Mouse (Mus musculus) heart, postnatal 0 days (tissue): ENCODE data around the gene Cpm. TPM values are rescaled to one million over a fixed set of nuclear protein-coding genes. Genes with fewer than 3 reads are reported as not detected.
A peak's percentile ranks its signal among the peaks of the same experiment; 100 is the strongest.
"Not testable (repeated sequence)": the region's sequence is repeated elsewhere in the genome, so short reads cannot be mapped to it uniquely, and the experiment has no call there.

ENCODE experiments used
- ATAC-seq: fragments of 200-750 bp; cut with Nextera tagmentation; 2 replicates; pipeline ENCODE4 v1.8.0; 2017; ENCODE audit warnings: low read depth, moderate number of reproducible peaks, moderate library complexity; ENCODE audit not compliant: insufficient read depth
- DNase-seq: peaks from one replicate; pipeline ENCODE4 v3.0.0-alpha.2; 2016; ENCODE audit warnings: low spot score
- H3K27ac ChIP-seq: fragments of 300-500 bp; sonication (generic); 2 replicates; pipeline ENCODE4 v1.5.1; 2014; ENCODE audit warnings: low read depth, mild to moderate bottlenecking
- H3K27me3 ChIP-seq: fragments of 300-500 bp; sonication (generic); 2 replicates; pipeline ENCODE4 v1.6.1; 2014; ENCODE audit warnings: low read length, mixed read lengths; ENCODE audit not compliant: control insufficient read depth, insufficient read depth
- H3K36me3 ChIP-seq: fragments of 300-500 bp; sonication (generic); replicated peaks from 2 replicates; pipeline ENCODE4 v1.6.1; 2014; ENCODE audit warnings: low read length, mixed read lengths; ENCODE audit not compliant: control insufficient read depth, insufficient read depth
- H3K4me1 ChIP-seq: fragments of 300-500 bp; sonication (generic); 2 replicates; pipeline ENCODE4 v1.6.1; 2014; ENCODE audit warnings: antibody characterized with exemption; ENCODE audit not compliant: control insufficient read depth, insufficient read depth
- H3K4me2 ChIP-seq: fragments of 300-500 bp; sonication (generic); 2 replicates; pipeline ENCODE4 v1.6.1; 2014; ENCODE audit warnings: low read depth, mild to moderate bottlenecking, low read length, moderate library complexity
- H3K4me3 ChIP-seq: fragments of 300-500 bp; sonication (generic); 2 replicates; pipeline ENCODE4 v1.5.1; 2014; ENCODE audit warnings: low read depth, low read length
- H3K9ac ChIP-seq: fragments of 300-500 bp; sonication (generic); replicated peaks from 2 replicates; pipeline ENCODE4 v1.6.1; 2014; ENCODE audit warnings: low read depth, low read length, mixed read lengths
- H3K9me3 ChIP-seq: fragments of 300-500 bp; sonication (generic); replicated peaks from 2 replicates; pipeline ENCODE4 v1.6.1; 2016; ENCODE audit warnings: low read length; ENCODE audit not compliant: control insufficient read depth
- CTCF ChIP-seq: IDR thresholded peaks from 2 replicates; pipeline ENCODE4 v1.5.1; 2016; ENCODE audit warnings: antibody characterized with exemption, control low read depth, low read depth
- EP300 ChIP-seq: IDR thresholded peaks from 2 replicates; pipeline ENCODE4 v1.6.1; 2016; ENCODE audit warnings: antibody characterized with exemption, low read depth
- WGBS: fragments of 180-500 bp; shearing (Covaris S2); extraction: QIAGEN DNeasy Blood & Tissue Kit; methylation state at CpG from one replicate; pipeline ENCODE4 v1.1.7; 2014; 5-methylcytosine and 5-hydroxymethylcytosine counted together
- polyA plus RNA-seq: library from polyadenylated mRNA; unstranded; fragments of >200 nt; fragmentation: Nextera tagmentation; extraction: Ambion mirVana; gene quantifications from 2 replicates; pipeline ENCODE4 v1.2.1, GENCODE M21; 2015
- total RNA-seq: library from RNA; depleted of rRNA; stranded (reverse); fragments of >200 nt; gene quantifications from 2 replicates; pipeline ENCODE4 v1.2.3, GENCODE M21; 2014; ENCODE audit warnings: low replicate concordance

Gene Cpm
- total and polyA plus RNA-seq, 2 experiments from 2014 or later: 0.53 to 2.0 TPM

- no peaks in the 10 kb centered on the region for H3K4me1 ChIP-seq
- no peak for TF ChIP-seq EP300
- no peak for TF ChIP-seq CTCF
- no peak overlapping the region for H3K4me2 ChIP-seq
- H3K4me3 ChIP-seq: no peak overlapping the region
- no peak overlapping the region for H3K27ac ChIP-seq
- no peaks in the 10 kb centered on the region for H3K9me3 ChIP-seq
- DNase-seq (no peak), ATAC-seq (no peak)
- H3K27me3 ChIP-seq: no peaks in the 10 kb centered on the region
- H3K36me3 ChIP-seq: no peaks in the 10 kb centered on the region
- H3K9ac ChIP-seq: no peak overlapping the region
- 87% methylated on average over 12 of the region's 12 CpGs for WGBS
Measured at GRCm38 (mm10) chr10:117730637-117731203, 101.4 kb downstream of the Cpm start.

GRCm38 (mm10) chr10:117731244-117732101 is 102.2 kb downstream of the Cpm start:
- Histone ChIP-seq H3K4me1 (no peaks in the 10 kb centered on the region), H3K36me3 (no peaks in the 10 kb centered on the region), H3K9me3 (no peaks in the 10 kb centered on the region), H3K27me3 (no peaks in the 10 kb centered on the region), H3K9ac (no peak overlapping the region), H3K27ac (no peak overlapping the region), H3K4me2 (no peak overlapping the region), H3K4me3 (no peak overlapping the region)
- TF ChIP-seq EP300 (no peak), CTCF (peak; percentile 82)
- peak; percentile 82 for ATAC-seq
- WGBS: 49% methylated on average over 14 of the region's 15 CpGs
- peak; percentile 77 for DNase-seq

- Histone ChIP-seq H3K9ac (no peak overlapping the region), H3K27ac (no peak overlapping the region), H3K4me1 (no peaks in the 10 kb centered on the region), H3K4me3 (no peak overlapping the region), H3K27me3 (no peaks in the 10 kb centered on the region), H3K36me3 (no peaks in the 10 kb centered on the region), H3K4me2 (no peak overlapping the region), H3K9me3 (no peaks in the 10 kb centered on the region)
- ATAC-seq: no peak
- TF ChIP-seq EP300 (no peak), CTCF (no peak)
- WGBS: 70% methylated on average over 5 of the region's 5 CpGs
- no peak for DNase-seq
Measured at GRCm38 (mm10) chr10:117732184-117732583, 102.9 kb downstream of the Cpm start.

- no peak overlapping the region for H3K4me3 ChIP-seq
- no peak overlapping the region for H3K9ac ChIP-seq
Measured at GRCm38 (mm10) chr10:117732962-117733592, 103.8 kb downstream of the Cpm start.

GRCm38 (mm10) chr10:117733626-117734025 is 104.3 kb downstream of the Cpm start:
- not testable (repeated sequence) for ATAC-seq, H3K4me1 ChIP-seq, H3K27me3 ChIP-seq, H3K4me2 ChIP-seq, H3K9me3 ChIP-seq, H3K36me3 ChIP-seq, H3K4me3 ChIP-seq, DNase-seq, H3K27ac ChIP-seq, H3K9ac ChIP-seq
- 30% methylated on average over 7 of the region's 8 CpGs for WGBS

More at GRCm38 (mm10) chr10:117732962-117733592, 103.8 kb downstream of the Cpm start:
- Histone ChIP-seq H3K4me1 (no peaks in the 10 kb centered on the region), H3K9me3 (no peaks in the 10 kb centered on the region), H3K27ac (no peak overlapping the region), H3K36me3 (peaks cover 1% of the 10 kb centered on the region; the same call in 1 of the 2 replicates), H3K27me3 (no peaks in the 10 kb centered on the region), H3K4me2 (no peak overlapping the region)
- no peak for DNase-seq
- no peak for TF ChIP-seq EP300
- TF ChIP-seq CTCF: no peak
- ATAC-seq: no peak
- 53% methylated on average over 14 of the region's 14 CpGs for WGBS

GRCm38 (mm10) chr10:117734104-117734852 is 105.0 kb downstream of the Cpm start:
- not testable (repeated sequence) for H3K27me3 ChIP-seq, H3K9me3 ChIP-seq, H3K4me2 ChIP-seq, ATAC-seq, H3K4me1 ChIP-seq, DNase-seq, H3K4me3 ChIP-seq, H3K27ac ChIP-seq, H3K9ac ChIP-seq
- H3K36me3 ChIP-seq: peaks cover 13% of the 10 kb centered on the region
- 58% methylated on average over 9 of the region's 10 CpGs for WGBS

- DNase-seq, H3K9me3 ChIP-seq, H3K4me2 ChIP-seq, H3K27ac ChIP-seq, H3K27me3 ChIP-seq, H3K9ac ChIP-seq, H3K4me3 ChIP-seq, H3K4me1 ChIP-seq, ATAC-seq: not testable (repeated sequence)
- H3K36me3 ChIP-seq: peaks cover 13% of the 10 kb centered on the region
- 73% methylated on average over 11 of the region's 12 CpGs for WGBS
Measured at GRCm38 (mm10) chr10:117735396-117735795, 106.1 kb downstream of the Cpm start.
